Mouse (Mus musculus) neural tube, embryonic 13.5 days (tissue): Measurements from ENCODE around the gene A930017K11Rik. TPM values are rescaled to one million over a fixed set of nuclear protein-coding genes. Genes with fewer than 3 reads are reported as not detected.

Source experiments
- ATAC-seq: fragments of 200-750 bp; cut with Nextera tagmentation; 2 replicates; pipeline ENCODE4 v1.8.0; 2017; ENCODE audit warnings: low read depth, mild to moderate bottlenecking, moderate TSS enrichment, moderate library complexity
- H3K27ac ChIP-seq: fragments of 300-500 bp; sonication (generic); replicated peaks from 2 replicates; pipeline ENCODE4 v1.5.1; 2015; ENCODE audit warnings: moderate library complexity, mild to moderate bottlenecking, inconsistent platforms
- H3K27me3 ChIP-seq: fragments of 300-500 bp; sonication (generic); 2 replicates; pipeline ENCODE4 v1.6.1; 2015; ENCODE audit warnings: mild to moderate bottlenecking, inconsistent platforms
- H3K36me3 ChIP-seq: fragments of 300-500 bp; sonication (generic); 2 replicates; pipeline ENCODE4 v1.6.1; 2015; ENCODE audit warnings: mild to moderate bottlenecking, inconsistent platforms
- H3K4me1 ChIP-seq: fragments of 300-500 bp; sonication (generic); replicated peaks from 2 replicates; pipeline ENCODE4 v1.6.1; 2015; ENCODE audit warnings: inconsistent platforms
- H3K4me2 ChIP-seq: fragments of 300-500 bp; sonication (generic); 2 replicates; pipeline ENCODE4 v1.6.1; 2015; ENCODE audit warnings: inconsistent platforms, mild to moderate bottlenecking, moderate library complexity
- H3K4me3 ChIP-seq: fragments of 300-500 bp; sonication (generic); 2 replicates; pipeline ENCODE4 v1.5.1; 2015; ENCODE audit warnings: mild to moderate bottlenecking, inconsistent platforms
- H3K9ac ChIP-seq: fragments of 300-500 bp; sonication (generic); 2 replicates; pipeline ENCODE4 v1.6.1; 2015; ENCODE audit warnings: moderate library complexity, mild to moderate bottlenecking, inconsistent platforms
- H3K9me3 ChIP-seq: fragments of 300-500 bp; sonication (generic); 2 replicates; pipeline ENCODE4 v1.6.1; 2016; ENCODE audit warnings: inconsistent platforms
- whole genome bisulfite sequencing: fragments of 180-500 bp; shearing (Covaris S2); methylation state at CpG from one replicate; pipeline ENCODE4 v1.1.7; 2015; 5-methylcytosine and 5-hydroxymethylcytosine counted together
- polyA plus RNA-seq: library from polyadenylated mRNA; unstranded; fragments of >200 nt; fragmentation: Nextera tagmentation; extraction: Ambion mirVana; gene quantifications from 2 replicates; pipeline ENCODE4 v1.2.1, GENCODE M21; 2015

The A930017K11Rik gene
- polyA plus RNA-seq, 1 experiment from 2014 or later: 0.22 TPM

DNA sequence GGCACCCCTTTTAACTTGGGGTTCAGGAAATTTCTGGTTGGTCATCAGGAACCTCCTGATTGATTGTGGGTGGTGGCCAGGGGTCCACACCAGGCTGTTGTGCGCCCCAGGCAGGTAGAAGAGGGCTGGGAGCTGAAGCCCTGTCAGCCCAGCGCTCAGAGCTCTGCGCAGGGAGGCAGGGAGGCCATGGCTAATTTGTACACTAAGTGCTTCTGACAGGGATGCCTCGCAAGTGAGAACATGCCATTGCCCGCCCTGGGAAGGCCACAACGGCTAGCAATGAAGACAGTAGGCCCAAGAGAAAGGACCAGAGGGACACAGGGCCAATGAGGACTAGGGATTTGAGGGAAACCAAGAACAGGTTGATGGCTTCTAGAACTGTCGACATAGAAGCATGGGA lies 4.3 kb upstream of the A930017K11Rik start:
- H3K4me1 ChIP-seq: peaks cover 6% of the 10 kb centered on the region
- H3K9me3 ChIP-seq: no peaks in the 10 kb centered on the region
- 82% methylated on average over 7 of the region's 7 CpGs for WGBS
- H3K4me2 ChIP-seq: no peak overlapping the region
- H3K4me3 ChIP-seq: no peak overlapping the region
- H3K27ac ChIP-seq: no peak overlapping the region
- no peak overlapping the region for H3K9ac ChIP-seq
- ATAC-seq: no peak
- peaks cover 26% of the 10 kb centered on the region for H3K27me3 ChIP-seq
- H3K36me3 ChIP-seq: peaks cover 41% of the 10 kb centered on the region

DNA sequence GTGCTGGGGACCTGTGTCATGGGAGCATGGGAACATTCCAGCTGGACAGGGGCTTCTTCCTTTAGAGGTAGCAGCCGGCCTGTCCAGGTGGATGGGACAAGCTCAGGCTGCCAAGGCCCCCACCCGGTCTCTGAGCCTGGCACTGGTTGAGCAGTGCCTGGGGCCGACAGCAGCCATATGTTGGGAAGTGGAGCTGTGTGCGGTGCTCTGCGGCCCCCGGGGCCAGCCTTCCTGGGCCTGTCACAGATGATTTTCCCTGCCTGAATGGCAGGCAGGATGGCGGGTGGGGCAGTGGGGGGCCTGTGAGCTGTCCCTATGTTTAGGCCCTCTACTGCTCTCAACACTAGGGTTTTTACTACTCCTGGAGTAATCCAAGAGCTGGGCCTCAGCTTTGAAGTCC lies 3.8 kb upstream of the A930017K11Rik start:
- Histone ChIP-seq H3K4me1 (peaks cover 10% of the 10 kb centered on the region), H3K27ac (no peak overlapping the region), H3K9ac (no peak overlapping the region), H3K9me3 (no peaks in the 10 kb centered on the region), H3K27me3 (peaks cover 31% of the 10 kb centered on the region), H3K4me2 (no peak overlapping the region), H3K36me3 (peaks cover 37% of the 10 kb centered on the region), H3K4me3 (no peak overlapping the region)
- ATAC-seq: no peak
- 57% methylated on average over 7 of the region's 7 CpGs for WGBS

DNA sequence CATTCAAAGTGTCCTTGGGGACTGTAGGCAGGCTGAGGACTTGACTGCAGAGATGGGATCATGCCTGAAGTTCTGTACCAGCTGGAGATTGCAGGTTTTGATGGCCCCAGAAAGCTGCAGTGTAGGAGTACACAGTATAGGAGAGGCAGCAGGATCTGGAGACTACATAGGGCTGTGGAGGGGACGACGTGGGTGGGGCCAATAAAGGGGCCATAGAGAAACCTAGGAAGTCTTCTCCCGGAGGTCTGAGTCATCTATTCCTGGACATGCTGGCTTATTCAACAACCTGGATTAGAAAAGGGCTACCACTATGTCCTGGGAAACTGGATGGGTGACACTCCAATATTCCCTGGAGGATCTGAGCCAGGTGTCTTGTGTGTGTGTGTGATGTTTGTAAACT lies 3.4 kb upstream of the A930017K11Rik start:
- Histone ChIP-seq H3K9ac (no peak overlapping the region), H3K4me2 (no peak overlapping the region), H3K27ac (no peak overlapping the region), H3K36me3 (peaks cover 33% of the 10 kb centered on the region), H3K4me3 (no peak overlapping the region), H3K9me3 (no peaks in the 10 kb centered on the region), H3K4me1 (peaks cover 13% of the 10 kb centered on the region), H3K27me3 (peaks cover 35% of the 10 kb centered on the region)
- WGBS: 44% methylated on average over 3 of the region's 3 CpGs
- ATAC-seq: no peak

DNA sequence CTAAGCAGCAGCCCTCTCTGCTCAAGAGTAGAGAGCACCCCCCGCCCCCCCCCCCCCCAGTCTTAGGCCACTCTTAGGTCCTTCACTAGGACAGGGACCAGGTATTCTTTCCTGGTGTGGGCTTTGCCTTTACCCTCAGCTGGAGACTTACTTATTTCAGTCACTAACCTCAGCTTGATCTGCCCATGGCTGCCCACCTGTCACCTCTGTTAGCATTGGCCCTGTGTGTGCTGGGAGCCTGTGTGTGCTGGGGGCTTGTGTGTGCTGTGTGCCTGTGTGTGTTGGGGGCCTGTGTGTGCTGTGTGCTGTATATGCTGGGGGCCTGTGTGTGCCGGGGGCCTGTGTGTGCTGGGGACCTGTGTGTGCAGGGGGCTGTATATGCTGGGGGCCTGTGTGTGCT lies 2.3 kb upstream of the A930017K11Rik start:
- Histone ChIP-seq H3K9ac (no peak overlapping the region), H3K4me1 (peaks cover 13% of the 10 kb centered on the region), H3K9me3 (no peaks in the 10 kb centered on the region), H3K4me2 (no peak overlapping the region), H3K27ac (no peak overlapping the region), H3K4me3 (no peak overlapping the region), H3K36me3 (peaks cover 24% of the 10 kb centered on the region), H3K27me3 (peaks cover 46% of the 10 kb centered on the region)
- 80% methylated on average over 1 of the region's 2 CpGs for WGBS
- ATAC-seq: no peak

DNA sequence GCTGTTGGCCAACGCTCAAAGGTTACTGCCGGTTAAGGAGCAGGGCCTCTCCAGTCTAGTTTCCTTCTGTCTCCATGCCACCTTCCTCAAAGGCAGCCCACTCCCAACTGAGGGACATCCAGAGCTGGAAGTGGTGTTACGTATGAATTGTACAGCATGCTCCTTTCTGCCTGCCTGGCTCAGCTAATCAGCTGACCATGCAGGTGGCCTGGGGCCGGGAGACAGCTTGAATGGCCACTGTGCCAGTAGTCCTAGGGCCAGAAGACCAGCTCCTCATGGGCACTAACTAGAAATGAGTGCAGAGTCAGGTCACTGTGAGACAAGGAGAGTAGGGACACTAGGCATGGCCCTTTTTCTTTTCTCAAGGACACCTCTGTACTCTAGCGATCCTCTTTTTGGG lies 796 bp upstream of the A930017K11Rik start:
- no peak overlapping the region for H3K27ac ChIP-seq
- peaks cover 48% of the 10 kb centered on the region for H3K27me3 ChIP-seq
- no peaks in the 10 kb centered on the region for H3K9me3 ChIP-seq
- H3K9ac ChIP-seq: no peak overlapping the region
- H3K4me1 ChIP-seq: peaks cover 13% of the 10 kb centered on the region
- H3K4me3 ChIP-seq: no peak overlapping the region
- H3K4me2 ChIP-seq: no peak overlapping the region
- peaks cover 9% of the 10 kb centered on the region for H3K36me3 ChIP-seq
- 79% methylated on average over 5 of the region's 5 CpGs for WGBS
- ATAC-seq: no peak

DNA sequence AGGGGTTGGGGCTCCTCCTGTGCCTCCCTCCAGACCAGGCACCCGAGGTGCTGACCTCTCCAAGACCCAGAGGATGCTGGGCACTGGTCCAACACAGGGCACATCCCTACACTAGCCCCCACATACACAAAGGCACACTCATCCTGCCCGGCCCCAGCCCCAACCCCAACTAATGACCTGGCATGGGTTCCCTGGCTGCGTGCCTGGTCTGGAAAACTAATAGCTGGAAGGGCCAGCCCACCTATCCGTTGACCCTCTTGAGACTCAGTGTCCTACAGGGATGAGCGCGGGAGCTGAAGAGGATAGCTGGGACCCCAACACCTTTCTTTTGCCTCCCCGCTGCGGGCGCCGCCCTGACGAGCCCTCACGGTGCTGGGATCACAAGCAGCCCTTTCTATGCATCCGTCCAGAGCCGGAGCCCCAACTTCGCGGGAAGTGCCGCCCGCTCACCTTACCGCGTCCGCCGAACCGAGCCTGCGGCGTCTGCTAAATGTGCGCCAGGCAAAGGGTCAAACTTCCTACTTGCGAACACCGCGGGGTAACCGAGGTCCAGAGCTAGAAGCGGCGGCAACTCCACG lies 1.1 kb downstream of the A930017K11Rik start:
- no peaks in the 10 kb centered on the region for H3K9me3 ChIP-seq
- peaks cover 13% of the 10 kb centered on the region for H3K4me1 ChIP-seq
- no peak overlapping the region for H3K27ac ChIP-seq
- H3K27me3 ChIP-seq: peaks cover 48% of the 10 kb centered on the region
- H3K4me3 ChIP-seq: peak overlapping the region; percentile 31
- no peak overlapping the region for H3K9ac ChIP-seq
- H3K36me3 ChIP-seq: no peaks in the 10 kb centered on the region
- no peak for ATAC-seq
- WGBS: under 1% methylated on average over 33 of the region's 33 CpGs
- peak overlapping the region; percentile 52 for H3K4me2 ChIP-seq

DNA sequence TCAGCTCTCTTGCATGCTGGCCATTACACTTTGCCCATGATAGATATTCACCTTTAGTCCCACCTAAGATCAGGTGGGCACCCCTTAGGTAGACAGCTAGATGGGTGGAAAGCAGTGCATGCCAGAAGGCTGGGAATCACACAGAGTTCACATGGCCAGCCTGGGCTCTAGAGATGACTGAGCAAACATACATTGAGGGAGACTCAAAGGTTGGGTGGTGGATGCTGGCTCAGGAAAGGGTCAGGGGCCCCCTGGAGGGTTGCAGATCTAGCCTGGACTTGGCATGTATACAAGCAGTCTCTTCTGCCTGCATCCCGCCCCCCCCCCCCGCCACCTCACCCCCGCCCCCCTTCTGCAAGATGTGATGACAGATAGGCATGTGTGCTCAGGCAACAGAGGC lies 1.7 kb downstream of the A930017K11Rik start:
- WGBS: 11% methylated on average over 3 of the region's 3 CpGs
- Histone ChIP-seq H3K36me3 (no peaks in the 10 kb centered on the region), H3K27ac (no peak overlapping the region), H3K4me3 (no peak overlapping the region), H3K4me2 (no peak overlapping the region), H3K9me3 (no peaks in the 10 kb centered on the region), H3K27me3 (peaks cover 48% of the 10 kb centered on the region), H3K4me1 (peaks cover 13% of the 10 kb centered on the region), H3K9ac (no peak overlapping the region)
- ATAC-seq: no peak

DNA sequence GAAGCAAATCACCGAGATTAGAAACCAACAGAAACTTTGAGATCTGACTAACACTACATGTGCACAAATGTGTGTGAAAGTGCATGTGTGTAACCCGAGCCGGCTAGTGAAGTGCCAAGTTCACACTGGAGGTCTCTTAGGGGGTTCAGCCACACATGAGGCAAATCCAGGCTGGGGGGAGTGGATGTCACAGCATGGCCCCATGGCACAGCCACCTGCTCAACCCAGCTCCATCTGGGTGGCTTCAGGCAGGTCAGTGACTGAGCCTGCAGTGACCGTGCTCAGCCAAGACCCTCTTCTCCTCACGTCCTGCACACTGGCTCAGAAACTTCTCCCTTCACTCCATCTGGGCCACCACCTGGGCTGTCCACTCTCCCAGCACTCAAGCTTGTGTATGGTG lies 2.4 kb downstream of the A930017K11Rik start:
- Histone ChIP-seq H3K9ac (no peak overlapping the region), H3K4me2 (no peak overlapping the region), H3K27ac (no peak overlapping the region), H3K9me3 (no peaks in the 10 kb centered on the region), H3K4me3 (no peak overlapping the region), H3K36me3 (no peaks in the 10 kb centered on the region), H3K27me3 (peaks cover 48% of the 10 kb centered on the region), H3K4me1 (peaks cover 13% of the 10 kb centered on the region)
- ATAC-seq: no peak
- 78% methylated on average over 5 of the region's 5 CpGs for WGBS

DNA sequence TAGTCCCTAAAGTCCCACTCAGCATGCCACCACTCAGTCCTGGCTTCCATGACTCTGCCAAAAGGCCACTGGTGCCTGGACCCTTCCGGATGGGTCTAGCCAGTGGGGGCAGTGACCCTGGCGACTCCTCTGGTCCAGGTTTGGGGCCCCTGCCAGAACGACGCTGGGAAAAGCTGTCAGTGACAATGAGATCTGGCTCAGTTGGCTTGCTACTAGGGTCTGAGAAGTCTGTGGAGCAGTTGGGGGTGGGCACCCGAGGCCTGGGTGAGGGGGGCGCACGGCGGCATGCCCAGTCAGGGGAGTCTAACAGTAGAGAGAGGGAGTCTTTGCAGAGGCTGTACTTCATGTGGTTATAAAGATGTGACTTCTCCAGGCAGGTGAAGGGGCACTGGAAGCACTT lies 4.3 kb downstream of the A930017K11Rik start:
- 82% methylated on average over 8 of the region's 8 CpGs for WGBS
- Histone ChIP-seq H3K4me1 (peaks cover 13% of the 10 kb centered on the region), H3K9ac (no peak overlapping the region), H3K27ac (no peak overlapping the region), H3K36me3 (no peaks in the 10 kb centered on the region), H3K4me3 (no peak overlapping the region), H3K27me3 (peaks cover 36% of the 10 kb centered on the region), H3K9me3 (no peaks in the 10 kb centered on the region), H3K4me2 (no peak overlapping the region)
- no peak for ATAC-seq

DNA sequence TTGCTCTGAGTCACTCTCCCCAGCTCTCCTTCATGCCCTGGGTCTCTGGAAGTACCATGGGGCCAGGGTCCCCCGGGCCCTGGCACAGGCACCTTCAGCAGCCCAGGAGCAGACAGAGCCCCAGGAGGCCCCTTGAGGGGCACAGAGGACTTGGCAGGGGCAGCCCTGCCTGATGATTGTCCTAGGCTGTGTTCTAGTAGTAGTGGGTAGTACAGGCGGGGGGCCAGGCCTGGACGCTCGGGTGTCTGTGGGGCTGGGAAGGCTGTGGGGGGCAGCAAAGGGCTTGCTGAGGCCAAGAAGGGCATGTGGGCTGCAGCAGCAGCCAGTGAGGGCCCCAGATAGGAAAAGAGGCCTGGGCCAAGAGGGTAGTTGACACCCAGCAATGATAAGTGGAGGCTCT lies 4.8 kb downstream of the A930017K11Rik start:
- Histone ChIP-seq H3K9me3 (no peaks in the 10 kb centered on the region), H3K4me2 (no peak overlapping the region), H3K36me3 (no peaks in the 10 kb centered on the region), H3K27ac (no peak overlapping the region), H3K4me1 (peaks cover 13% of the 10 kb centered on the region), H3K9ac (no peak overlapping the region), H3K4me3 (no peak overlapping the region), H3K27me3 (peaks cover 31% of the 10 kb centered on the region)
- ATAC-seq: no peak
- WGBS: 89% methylated on average over 4 of the region's 4 CpGs

DNA sequence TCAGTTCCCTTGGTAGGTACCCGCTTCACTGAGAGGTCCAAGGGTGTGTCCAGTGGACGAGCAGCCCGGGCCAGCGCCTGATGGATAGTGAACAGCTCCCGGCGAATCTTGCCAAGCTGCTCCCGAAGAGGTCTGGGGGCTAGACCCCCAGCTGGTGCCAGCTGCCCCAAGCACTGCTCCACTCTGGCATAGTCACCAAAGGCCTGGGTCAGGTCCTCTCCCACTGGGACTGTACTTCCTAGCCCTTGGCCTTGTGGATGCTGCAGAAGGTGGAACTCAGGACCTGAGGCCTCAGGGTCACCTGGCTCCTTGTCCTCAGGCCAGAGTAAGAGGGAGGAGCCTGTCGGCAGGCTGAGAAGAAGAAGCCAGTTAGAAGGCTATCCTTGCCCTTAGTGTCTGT lies 5.5 kb downstream of the A930017K11Rik start:
- WGBS: 82% methylated on average over 8 of the region's 8 CpGs
- Histone ChIP-seq H3K36me3 (no peaks in the 10 kb centered on the region), H3K4me2 (no peak overlapping the region), H3K4me3 (no peak overlapping the region), H3K27me3 (peaks cover 24% of the 10 kb centered on the region), H3K27ac (no peak overlapping the region), H3K9me3 (no peaks in the 10 kb centered on the region), H3K4me1 (peaks cover 16% of the 10 kb centered on the region), H3K9ac (no peak overlapping the region)
- ATAC-seq: no peak

DNA sequence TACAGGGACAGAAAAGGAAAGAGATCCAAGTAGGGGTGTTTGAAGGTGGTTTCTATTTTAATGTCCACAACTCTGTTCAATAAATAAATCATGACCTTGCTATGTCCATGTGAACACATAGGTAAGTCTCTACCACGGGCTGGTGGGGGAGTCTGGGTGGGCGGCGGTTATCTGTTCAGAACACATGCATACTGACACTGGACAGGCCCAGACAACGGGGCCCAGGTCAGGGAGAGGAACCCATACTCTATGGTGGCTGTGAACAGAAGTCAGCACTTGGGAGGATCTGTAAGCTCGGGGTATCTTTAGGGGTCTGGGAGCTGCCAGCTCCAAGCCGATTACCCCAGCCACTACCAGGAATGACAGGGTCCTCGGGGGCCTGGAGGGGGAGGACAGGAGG lies 6.0 kb downstream of the A930017K11Rik start:
- Histone ChIP-seq H3K27me3 (peaks cover 19% of the 10 kb centered on the region), H3K4me1 (peaks cover 12% of the 10 kb centered on the region), H3K4me2 (no peak overlapping the region), H3K36me3 (no peaks in the 10 kb centered on the region), H3K27ac (no peak overlapping the region), H3K9ac (no peak overlapping the region), H3K4me3 (no peak overlapping the region), H3K9me3 (no peaks in the 10 kb centered on the region)
- ATAC-seq: no peak
- 75% methylated on average over 7 of the region's 7 CpGs for WGBS

DNA sequence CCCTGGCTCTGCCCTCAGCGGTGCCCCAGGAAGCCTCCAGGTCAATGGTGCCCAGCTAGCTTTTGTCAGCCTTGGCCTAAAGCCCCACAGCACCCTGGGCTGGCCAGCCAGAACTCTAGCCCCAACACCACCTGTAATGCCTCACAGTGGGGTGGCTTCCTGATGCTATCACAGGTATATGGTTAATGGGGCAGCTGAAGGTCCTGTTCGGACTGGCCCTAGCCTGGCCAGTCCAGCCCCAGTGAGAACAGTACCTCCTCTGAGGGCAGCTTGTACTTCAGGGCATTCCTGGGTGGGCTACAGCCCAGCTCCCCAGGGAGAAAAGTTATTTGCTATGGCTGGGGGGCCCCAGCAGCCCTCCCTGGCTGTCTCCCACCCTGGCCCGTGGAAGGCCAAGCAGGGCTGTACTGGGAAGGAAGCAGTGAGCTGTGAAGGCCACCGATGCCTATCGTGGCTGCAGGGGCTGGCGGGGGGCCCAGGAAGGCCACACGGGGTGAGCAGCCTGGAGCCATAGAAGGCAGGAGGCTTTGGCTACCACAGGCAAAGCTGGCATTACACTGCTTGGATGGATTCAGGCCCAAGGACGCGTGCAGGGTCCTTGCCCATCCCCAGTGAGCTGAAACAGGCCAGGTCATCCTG lies 6.7 kb downstream of the A930017K11Rik start:
- Histone ChIP-seq H3K36me3 (no peaks in the 10 kb centered on the region), H3K9me3 (no peaks in the 10 kb centered on the region), H3K4me2 (no peak overlapping the region), H3K4me1 (peaks cover 15% of the 10 kb centered on the region), H3K27ac (no peak overlapping the region), H3K27me3 (peaks cover 12% of the 10 kb centered on the region), H3K4me3 (no peak overlapping the region), H3K9ac (no peak overlapping the region)
- 65% methylated on average over 9 of the region's 9 CpGs for WGBS
- no peak for ATAC-seq
